Mouse (Mus musculus): Measurements from ENCODE around the gene Cck.

DNA sequence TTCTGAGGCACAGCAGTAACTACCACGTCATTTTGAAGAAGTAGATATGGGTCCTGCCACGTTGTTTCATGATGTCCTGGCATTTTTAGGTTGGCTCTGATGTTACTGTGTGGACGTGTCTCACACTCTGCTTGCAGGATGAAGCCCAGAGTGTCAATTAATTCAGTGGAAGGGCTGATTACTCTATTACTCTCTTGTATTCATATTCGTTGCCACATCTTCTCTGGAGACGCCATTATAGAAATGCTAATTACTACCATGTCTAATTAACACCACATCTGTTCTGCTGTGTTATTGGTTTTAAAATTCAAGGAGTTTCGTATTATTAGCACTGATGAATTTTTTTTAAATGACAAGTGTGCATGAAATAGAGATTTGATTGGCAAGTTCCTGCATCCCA lies 30.7 kb upstream of the Cck start:
- TF ChIP-seq POLR2A (IDR thresholded peaks at IDR 0.05; ENCODE audit: control insufficient read depth, extremely low read depth, insufficient read depth, low read length, poor library complexity) (no peak), CTCF (IDR thresholded peaks at IDR 0.05; ENCODE audit: borderline replicate concordance, control insufficient read depth, extremely low read depth, insufficient read depth, low read length, poor library complexity) (no peak)

Data from thymus, adult 2 months (tissue).